11 mouse cellular contexts compared by ENCODE assay signal in the genomic region with DNA sequence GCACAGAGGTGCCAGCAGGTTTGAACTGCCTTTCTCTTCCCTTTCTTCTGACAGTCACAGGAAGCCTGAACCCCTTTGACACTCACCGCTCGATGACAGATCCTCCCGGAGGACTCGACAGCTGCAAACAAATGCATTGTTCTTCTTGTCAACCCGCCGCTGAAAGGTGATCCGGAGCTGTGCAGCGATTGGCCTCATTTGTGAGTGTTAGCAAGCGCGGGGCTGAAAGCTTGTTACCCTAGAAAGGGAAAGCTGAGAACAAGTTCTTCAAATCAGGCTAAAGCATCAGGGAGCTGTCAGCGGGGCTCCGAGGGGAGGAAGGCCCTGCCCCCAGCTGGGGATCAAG.
DNase-seq lines count a peak whose midpoint lies in the region; ATAC-seq and TF ChIP-seq lines count a peak whose summit lies in the region.
"Had no signal": no experiment of that assay in that cellular context is flagged by ENCODE, and none has a peak within 500 bp of the region (broad histone marks: within the 10 kb centered on the region; RNA-seq: fewer than 3 reads in every experiment).

No protein-coding gene starts in this region.

- ATAC-seq in liver, postnatal 0 days: no peak
- ATAC-seq in monocyte, adult 5-6 weeks (replicated peaks; ENCODE audit: insufficient number of reproducible peaks, low FRiP score, low TSS enrichment, poor library complexity, severe bottlenecking): no peak

- DNase-seq in ES-CJ7 (ENCODE audit: low read depth, low spot score): peak; percentile 38
- peak; percentile 80 for DNase-seq in embryo, embryonic 10.5 days (ENCODE audit: low spot score)
- peak; percentile 17 to 32 for DNase-seq in heart, postnatal 10 days
- no peak for DNase-seq in liver, postnatal 0 days
- no peak for DNase-seq in cerebellum, adult 8-10 months
- DNase-seq in thymus, postnatal 36 days: no peak
- no peak for DNase-seq in urinary bladder, postnatal 36 days (ENCODE audit: low spot score in 2 of 2)
- DNase-seq: right cerebral cortex, postnatal 25 days had no signal

- WGBS in liver, postnatal 0 days (ENCODE audit: insufficient replicate concordance): 4% methylated on average over 12 of the region's 12 CpGs

- no peak overlapping the region for H3K27ac ChIP-seq in liver, postnatal 0 days (ENCODE audit: low read depth)
- H3K27ac ChIP-seq: liver, embryonic 14.5 days had no signal

- no peak overlapping the region for H3K4me3 ChIP-seq in liver, postnatal 0 days (ENCODE audit: low read depth, low read length)
- H3K4me3 ChIP-seq: erythroblast, embryonic 14.5 days had no signal

- no peaks in the 10 kb centered on the region for H3K9me3 ChIP-seq in liver, postnatal 0 days (ENCODE audit: low read length)

- no peak for TF ChIP-seq CTCF in liver, postnatal 0 days (IDR thresholded peaks at IDR 0.05; ENCODE audit: low read depth)

- H3K27me3 ChIP-seq in liver, postnatal 0 days (ENCODE audit: insufficient read depth, low read length): 0 out of 2 replicates have a peak, but pooled peaks cover 6% of the 10 kb centered on the region

- no peaks in the 10 kb centered on the region for H3K4me1 ChIP-seq in liver, postnatal 0 days (ENCODE audit: insufficient read depth)

- no peaks in the 10 kb centered on the region for H3K36me3 ChIP-seq in liver, postnatal 0 days (replicated peaks; ENCODE audit: insufficient read depth, low read length)

- H3K4me2 ChIP-seq in liver, postnatal 0 days (ENCODE audit: low read depth, low read length): peak overlapping the region; percentile 45

- intact Hi-C loops in heart, postnatal 10 days (cut with DNase I): no loop called here

- TF ChIP-seq EP300 in liver, postnatal 0 days (IDR thresholded peaks at IDR 0.05; ENCODE audit: low read depth): no peak

- H3K9ac ChIP-seq in liver, postnatal 0 days (replicated peaks): no peak overlapping the region
- H3K9ac ChIP-seq: liver, embryonic 14.5 days had no signal

Comparison
In these comparisons a context has a peak if more than half of its experiments do, and no peak if none do; other contexts are left out.
1. DNase-seq: peak in ES-CJ7 (single experiment), embryo, embryonic 10.5 days (single experiment) and heart, postnatal 10 days (2 of 2); none in liver, postnatal 0 days (single experiment), cerebellum, adult 8-10 months (single experiment), thymus, postnatal 36 days (0 of 2) and urinary bladder, postnatal 36 days (0 of 2).